Comparison of ENCODE assay signal across 26 mouse cellular contexts in genomic region chr5:99544664-99545494, GRCm38 (mm10).
A peak's percentile ranks its signal among the peaks of the same experiment; 100 is the strongest.
DNase-seq lines count a peak whose midpoint lies in the region; ATAC-seq lines count a peak whose summit lies in the region.
"Had no signal": no experiment of that assay in that cellular context is flagged by ENCODE, and none has a peak within 500 bp of the region (broad histone marks: within the 10 kb centered on the region; RNA-seq: fewer than 3 reads in every experiment).

No protein-coding gene starts in this region.

- H3K9me3 ChIP-seq in heart, embryonic 12.5 days (replicated peaks): no peaks in the 10 kb centered on the region
- H3K9me3 ChIP-seq in forebrain, embryonic 12.5 days: no peaks in the 10 kb centered on the region
- H3K9me3 ChIP-seq: embryonic facial prominence, embryonic 12.5 days; heart, embryonic 15.5 days; hindbrain, embryonic 13.5 days; kidney, embryonic 15.5 days; neural tube, embryonic 15.5 days had no signal

- no peaks in the 10 kb centered on the region for H3K36me3 ChIP-seq in heart, embryonic 12.5 days
- H3K36me3 ChIP-seq in forebrain, embryonic 12.5 days (replicated peaks): no peaks in the 10 kb centered on the region
- H3K36me3 ChIP-seq: embryonic facial prominence, embryonic 12.5 days; heart, embryonic 15.5 days; hindbrain, embryonic 13.5 days; kidney, embryonic 15.5 days; neural tube, embryonic 15.5 days had no signal

- no peak overlapping the region for H3K4me3 ChIP-seq in heart, embryonic 12.5 days
- no peak overlapping the region for H3K4me3 ChIP-seq in forebrain, embryonic 12.5 days (replicated peaks)
- H3K4me3 ChIP-seq: embryonic facial prominence, embryonic 12.5 days; heart, adult 2 months; heart, embryonic 15.5 days; hindbrain, embryonic 13.5 days; kidney, embryonic 15.5 days; left cerebral cortex, adult 2 months; neural tube, embryonic 15.5 days had no signal

- no peak for DNase-seq in heart, adult 18-20 months
- DNase-seq in brain, adult 2 months (ENCODE audit: low read depth, low spot score): peak; percentile 61
- no peak for DNase-seq in embryo, embryonic 10 days (ENCODE audit: low spot score)
- DNase-seq in lung, postnatal 36 days: no peak
- DNase-seq in gastrocnemius, postnatal 10 days: no peak
- DNase-seq: adrenal gland, postnatal 10 days; cerebellum, postnatal 10 days; heart, adult 2 months; heart, postnatal 36 days; kidney, adult 11 months; kidney, postnatal 36 days; layer of hippocampus, adult 9-11 months; liver; thymus, adult 2 months; thymus, postnatal 4 days had no signal

- WGBS in heart, embryonic 12.5 days: 52% methylated on average over 6 of the region's 6 CpGs
- 12% methylated on average over 6 of the region's 6 CpGs for WGBS in forebrain, embryonic 12.5 days

- no peak overlapping the region for H3K4me2 ChIP-seq in heart, embryonic 12.5 days
- no peak overlapping the region for H3K4me2 ChIP-seq in forebrain, embryonic 12.5 days
- H3K4me2 ChIP-seq: embryonic facial prominence, embryonic 12.5 days; heart, embryonic 15.5 days; hindbrain, embryonic 13.5 days; kidney, embryonic 15.5 days; neural tube, embryonic 15.5 days had no signal

- no peaks in the 10 kb centered on the region for H3K27me3 ChIP-seq in heart, embryonic 12.5 days (replicated peaks)
- H3K27me3 ChIP-seq in forebrain, embryonic 12.5 days: peaks cover 52% of the 10 kb centered on the region
- H3K27me3 ChIP-seq: embryonic facial prominence, embryonic 12.5 days; heart, embryonic 15.5 days; neural tube, embryonic 15.5 days had no signal

- peak; percentile 55; the same call in 1 of the 2 replicates for ATAC-seq in heart, embryonic 12.5 days (ENCODE audit: insufficient number of reproducible peaks, low FRiP score)
- ATAC-seq in forebrain, embryonic 12.5 days (ENCODE audit: low FRiP score): peak; percentile 90
- ATAC-seq in megakaryocyte progenitor cell, adult 5-6 weeks (replicated peaks; ENCODE audit: poor library complexity): peak; percentile 56
- ATAC-seq: lung, postnatal 0 days had no signal

- H3K9ac ChIP-seq in heart, embryonic 12.5 days: no peak overlapping the region
- H3K9ac ChIP-seq in forebrain, embryonic 12.5 days: no peak overlapping the region
- H3K9ac ChIP-seq: embryonic facial prominence, embryonic 12.5 days; heart, embryonic 15.5 days; hindbrain, embryonic 13.5 days; kidney, embryonic 15.5 days; neural tube, embryonic 15.5 days had no signal

- peaks cover 24% of the 10 kb centered on the region for H3K4me1 ChIP-seq in heart, embryonic 12.5 days (replicated peaks)
- peaks cover 44% of the 10 kb centered on the region for H3K4me1 ChIP-seq in forebrain, embryonic 12.5 days
- H3K4me1 ChIP-seq: heart, embryonic 15.5 days had no signal

- no peak overlapping the region for H3K27ac ChIP-seq in heart, embryonic 12.5 days (ENCODE audit: poor library complexity, severe bottlenecking)
- H3K27ac ChIP-seq in forebrain, embryonic 12.5 days: 0 out of 2 replicates have a peak overlapping the region, but pooled peaks have one; percentile 10
- H3K27ac ChIP-seq: embryonic facial prominence, embryonic 12.5 days; heart, adult 2 months; heart, embryonic 15.5 days; hindbrain, embryonic 13.5 days; kidney, embryonic 15.5 days; left cerebral cortex, adult 2 months; neural tube, embryonic 15.5 days; stomach, postnatal 0 days had no signal
